Mouse (Mus musculus) E14TG2a.4 (cell line): ENCODE measurements around the gene Bhlhe23.

Source experiments
- H3K27me3 ChIP-seq: 2 replicates; pipeline ENCODE4 v1.6.1; 2014; ENCODE audit warnings: low read length, control low read depth; ENCODE audit not compliant: insufficient read depth
- H3K36me3 ChIP-seq: 2 replicates; pipeline ENCODE4 v1.6.1; 2014; ENCODE audit warnings: low read length, control low read depth; ENCODE audit not compliant: insufficient read depth
- H3K4me1 ChIP-seq: replicated peaks from 2 replicates; pipeline ENCODE4 v1.6.1; 2014; ENCODE audit warnings: low read depth, low read length, control low read depth
- H3K4me3 ChIP-seq: replicated peaks from 2 replicates; pipeline ENCODE4 v1.5.1; 2014; ENCODE audit warnings: mild to moderate bottlenecking, low read length
- H3K9me3 ChIP-seq: 2 replicates; pipeline ENCODE4 v1.6.1; 2014; ENCODE audit warnings: low read length, control low read depth
- CTCF ChIP-seq: conservative IDR thresholded peaks from 2 replicates; pipeline ENCODE4 v1.5.1; 2014; ENCODE audit warnings: low read length
- NANOG ChIP-seq: IDR thresholded peaks from 2 replicates; pipeline ENCODE4 v1.6.1; 2014; ENCODE audit warnings: borderline replicate concordance, low read length, mixed read lengths
- POU5F1 ChIP-seq: IDR thresholded peaks from 2 replicates; pipeline ENCODE4 v1.6.1; 2014; ENCODE audit warnings: low read length, borderline replicate concordance

Gene Bhlhe23

DNA sequence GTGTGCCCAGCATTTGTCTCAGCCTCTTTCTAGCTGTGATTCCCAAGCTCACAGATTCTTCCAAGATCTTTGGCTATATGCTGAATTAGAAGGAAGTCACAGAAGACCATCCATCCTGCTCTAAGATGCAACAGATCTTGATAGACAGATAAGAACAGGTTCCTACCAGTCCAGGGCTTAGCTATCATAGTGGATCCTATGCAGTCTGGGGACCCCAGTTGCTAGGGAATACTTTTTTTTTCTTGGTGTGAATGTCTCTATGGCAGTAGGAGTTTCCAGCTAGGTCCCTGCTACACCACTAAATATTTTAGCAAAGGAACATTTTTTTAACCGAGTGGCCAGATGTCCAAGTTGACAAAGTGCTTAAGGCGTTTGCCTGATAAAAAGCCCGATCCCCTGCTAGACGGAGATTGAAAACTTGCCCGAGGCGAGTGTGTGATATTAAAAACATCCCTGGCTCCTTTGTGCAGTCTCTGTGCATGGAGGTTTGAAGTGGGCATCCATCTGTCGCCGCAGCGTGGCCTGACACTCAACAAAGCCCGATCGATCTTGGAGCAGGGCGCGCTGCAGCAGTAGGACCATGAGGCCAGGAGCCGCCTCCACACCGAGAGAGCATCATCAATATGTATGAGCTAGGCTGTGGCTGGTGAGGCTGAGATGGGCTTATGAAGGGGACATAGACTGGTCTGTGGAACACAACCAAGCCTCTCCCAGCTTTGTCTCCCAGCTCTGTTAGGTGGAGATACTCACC is 18.0 kb downstream of the Bhlhe23 start:
- H3K4me3 ChIP-seq, result no peak overlapping the region
- peaks cover 55% of the 10 kb centered on the region for H3K27me3 ChIP-seq
- no peaks in the 10 kb centered on the region for H3K9me3 ChIP-seq
- TF ChIP-seq NANOG (no peak), CTCF (no peak), POU5F1 (no peak)
- no peaks in the 10 kb centered on the region for H3K36me3 ChIP-seq
- peaks cover 12% of the 10 kb centered on the region for H3K4me1 ChIP-seq

DNA sequence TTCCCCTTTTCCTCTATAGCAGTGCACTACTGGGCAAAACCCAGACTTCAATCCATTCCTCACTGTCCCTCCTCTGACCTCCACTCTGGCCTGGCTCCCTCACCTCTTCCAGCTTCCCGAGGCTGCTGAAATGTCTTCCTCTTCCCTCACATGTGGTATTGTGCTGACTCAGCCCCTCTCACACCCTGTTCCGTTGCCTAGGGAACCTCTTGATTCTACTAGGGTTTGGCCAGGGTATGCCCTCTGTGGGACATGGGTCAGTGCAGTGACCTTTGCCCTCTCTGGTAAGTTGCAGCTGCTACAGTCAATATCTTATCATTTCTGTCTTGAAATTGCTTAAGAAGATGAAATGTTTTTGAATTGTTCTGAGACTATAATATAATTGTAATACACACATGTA is 19.9 kb downstream of the Bhlhe23 start:
- peaks cover 40% of the 10 kb centered on the region for H3K27me3 ChIP-seq
- H3K9me3 ChIP-seq, result no peaks in the 10 kb centered on the region
- peaks cover 12% of the 10 kb centered on the region for H3K4me1 ChIP-seq
- H3K4me3 ChIP-seq, result no peak overlapping the region
- no peak for TF ChIP-seq CTCF
- TF ChIP-seq POU5F1, result no peak
- TF ChIP-seq NANOG, result no peak
- H3K36me3 ChIP-seq, result no peaks in the 10 kb centered on the region

DNA sequence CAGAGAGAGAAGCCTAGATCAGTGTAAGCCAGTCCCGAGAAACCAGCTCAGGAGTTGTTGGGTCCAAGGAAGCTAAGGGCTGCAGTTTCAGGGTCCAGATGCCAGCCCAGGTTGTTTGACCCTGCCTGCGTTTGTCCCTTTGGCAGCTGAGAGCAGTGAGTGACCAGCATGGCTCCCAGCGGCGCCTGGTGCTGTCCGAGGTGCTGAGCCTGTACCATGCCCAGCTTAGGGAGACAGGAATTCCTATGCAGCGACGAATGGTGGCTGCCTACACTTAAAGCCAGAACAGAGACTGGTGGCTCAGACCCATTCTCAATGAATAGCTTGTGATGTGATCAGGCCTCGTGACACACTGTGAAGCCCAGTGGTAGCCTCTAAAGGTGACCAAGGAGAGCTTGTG is 20.8 kb downstream of the Bhlhe23 start:
- H3K4me3 ChIP-seq, result no peak overlapping the region
- H3K27me3 ChIP-seq, result peaks cover 32% of the 10 kb centered on the region
- H3K4me1 ChIP-seq, result peaks cover 12% of the 10 kb centered on the region
- no peaks in the 10 kb centered on the region for H3K36me3 ChIP-seq
- H3K9me3 ChIP-seq, result no peaks in the 10 kb centered on the region
- TF ChIP-seq NANOG (no peak), CTCF (no peak), POU5F1 (no peak)

DNA sequence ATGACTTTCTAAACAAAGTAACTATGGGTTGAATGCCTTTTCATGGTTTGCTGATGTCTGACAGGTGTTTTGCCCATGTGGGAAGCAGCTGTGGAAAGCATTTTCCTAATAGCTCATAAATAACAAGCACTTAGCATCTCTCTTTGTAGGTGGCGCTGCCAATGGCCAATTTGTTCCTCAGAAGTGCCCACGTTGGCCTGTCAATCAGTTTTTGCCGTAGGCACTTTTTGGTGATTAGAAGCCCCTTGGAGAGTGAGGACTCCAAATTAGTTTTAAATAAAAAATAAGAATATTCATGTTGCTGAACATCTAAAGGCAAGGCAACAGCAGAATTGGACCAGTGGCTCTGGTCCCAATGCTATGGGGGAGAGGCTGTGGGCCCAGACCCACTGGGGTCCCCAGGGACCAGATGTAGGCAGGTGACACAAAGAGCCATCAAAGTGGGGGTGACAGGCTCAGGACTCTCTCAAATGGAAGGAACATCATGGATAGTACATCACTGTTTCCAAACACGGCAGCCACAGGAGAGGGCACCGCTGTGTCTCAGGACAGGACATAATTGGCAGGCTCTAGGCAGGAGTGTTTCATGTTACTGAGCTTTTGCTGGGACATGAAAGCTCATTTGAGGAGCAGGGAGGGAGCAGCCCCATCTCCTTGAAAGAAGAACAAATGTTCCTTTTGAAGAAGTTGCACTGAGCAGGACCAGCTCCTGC is 21.6 kb downstream of the Bhlhe23 start:
- TF ChIP-seq CTCF (no peak), POU5F1 (no peak), NANOG (no peak)
- Histone ChIP-seq H3K4me3 (no peak overlapping the region), H3K9me3 (no peaks in the 10 kb centered on the region), H3K4me1 (peaks cover 12% of the 10 kb centered on the region), H3K36me3 (no peaks in the 10 kb centered on the region), H3K27me3 (peaks cover 30% of the 10 kb centered on the region)

DNA sequence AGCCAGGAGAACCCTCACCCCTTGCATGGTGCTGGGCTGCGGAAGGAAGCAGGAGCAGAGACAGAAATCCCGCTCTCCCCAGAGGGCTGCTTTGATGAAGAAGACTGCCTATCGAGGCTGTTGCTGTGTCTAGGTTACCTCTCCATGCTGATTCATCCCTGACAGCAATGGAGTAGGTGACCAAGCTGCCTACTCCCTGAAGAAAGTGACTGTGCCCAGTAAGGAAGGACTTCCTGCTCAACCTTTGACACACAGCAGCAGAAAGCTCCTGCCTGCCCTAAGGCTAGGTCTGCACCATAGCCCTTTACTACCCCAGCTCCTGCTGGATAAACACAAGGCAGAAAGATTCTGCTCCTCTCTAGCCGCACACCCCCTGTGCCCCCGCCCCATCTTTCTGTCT is 27.8 kb downstream of the Bhlhe23 start:
- no peak overlapping the region for H3K4me3 ChIP-seq
- peaks cover 20% of the 10 kb centered on the region for H3K4me1 ChIP-seq
- H3K27me3 ChIP-seq, result peaks cover 10% of the 10 kb centered on the region
- no peaks in the 10 kb centered on the region for H3K36me3 ChIP-seq
- TF ChIP-seq CTCF, result no peak
- H3K9me3 ChIP-seq, result no peaks in the 10 kb centered on the region

DNA sequence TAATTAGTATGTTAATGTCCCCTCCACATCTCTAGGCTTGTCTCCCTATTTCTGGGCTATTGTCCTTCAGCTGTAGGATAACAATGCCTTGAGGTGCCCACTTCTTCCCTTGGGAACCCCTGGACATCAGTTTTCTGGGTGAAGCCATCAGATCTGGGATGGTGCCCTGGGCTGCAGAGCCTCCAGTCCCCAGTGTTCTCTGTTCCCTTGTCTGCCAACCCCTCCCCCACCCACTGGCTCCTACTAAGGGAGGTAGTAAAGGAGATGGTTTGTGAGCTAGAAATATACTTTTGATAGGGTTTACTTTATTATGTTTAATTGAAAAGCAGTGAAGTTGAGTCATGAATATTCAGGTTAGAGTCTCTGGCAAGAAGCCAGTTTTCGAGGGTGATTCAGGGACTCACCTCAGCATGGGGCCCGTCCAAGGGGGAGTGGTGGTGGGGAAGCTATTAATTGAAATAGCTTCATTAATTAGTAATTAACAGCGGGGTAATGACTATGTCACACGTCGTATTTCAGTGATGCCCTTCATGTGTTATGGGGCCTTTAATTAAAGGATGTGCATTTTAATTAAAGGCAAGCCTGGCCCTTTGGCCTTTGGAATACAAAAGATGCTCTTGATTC is 30.0 kb downstream of the Bhlhe23 start:
- Histone ChIP-seq H3K4me3 (no peak overlapping the region), H3K9me3 (no peaks in the 10 kb centered on the region), H3K36me3 (peaks cover 14% of the 10 kb centered on the region), H3K4me1 (peaks cover 39% of the 10 kb centered on the region), H3K27me3 (peaks cover 8% of the 10 kb centered on the region)
- TF ChIP-seq POU5F1, result no peak

DNA sequence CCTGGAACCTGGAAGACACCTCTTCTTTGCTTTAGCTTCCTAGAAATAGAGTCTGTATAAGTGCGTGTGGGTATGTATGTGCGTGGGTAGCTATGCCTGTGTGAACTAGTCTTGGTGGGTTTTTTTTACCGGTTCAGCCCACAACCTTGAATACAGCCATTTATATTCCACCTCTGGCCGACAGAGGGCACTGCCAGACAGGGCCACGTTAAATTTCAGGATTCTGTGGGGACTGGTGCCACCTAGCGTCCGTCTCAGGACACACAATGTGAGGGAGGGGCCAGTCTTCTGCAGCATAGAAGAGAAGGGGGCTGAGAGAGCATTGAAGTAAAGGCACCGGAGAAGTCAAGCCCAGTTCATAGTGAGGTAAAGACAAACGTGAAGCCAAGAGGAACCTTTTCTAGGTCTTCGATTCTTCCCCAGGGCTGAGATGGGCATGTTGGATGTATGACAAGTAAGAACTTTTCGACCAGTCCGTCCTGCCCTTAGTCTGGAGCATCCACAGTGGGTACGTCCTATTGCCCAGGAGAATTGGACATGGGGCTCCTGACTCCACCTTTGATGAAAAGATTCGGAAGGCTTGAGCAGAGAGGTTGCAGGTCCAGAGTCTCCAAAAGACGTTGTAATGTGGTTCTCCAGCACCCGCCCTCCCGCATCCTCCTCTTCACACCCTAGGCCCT is 31.3 kb downstream of the Bhlhe23 start:
- TF ChIP-seq NANOG (no peak), CTCF (peak; percentile 99), POU5F1 (no peak)
- Histone ChIP-seq H3K27me3 (peaks cover 8% of the 10 kb centered on the region), H3K4me3 (no peak overlapping the region), H3K4me1 (peaks cover 52% of the 10 kb centered on the region), H3K36me3 (peaks cover 24% of the 10 kb centered on the region), H3K9me3 (no peaks in the 10 kb centered on the region)

DNA sequence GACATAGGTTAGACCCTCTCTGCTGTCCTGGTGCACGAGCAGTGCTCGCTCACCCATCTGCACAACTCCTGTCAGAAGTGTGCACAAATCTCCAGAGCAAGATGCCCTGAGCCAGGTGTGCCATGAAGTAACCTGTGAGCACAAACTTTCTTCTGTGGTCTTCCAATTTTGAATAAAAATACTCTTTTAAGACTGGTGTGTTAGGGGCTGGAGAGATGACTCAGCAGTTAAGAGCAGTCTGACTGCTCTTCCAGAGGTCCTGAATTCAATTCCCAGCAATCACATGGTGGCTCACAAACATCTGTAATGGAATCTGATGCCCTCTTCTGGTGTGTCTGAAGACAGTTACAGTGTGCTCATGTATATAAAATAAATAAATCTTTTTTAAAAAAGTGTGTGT is 33.4 kb downstream of the Bhlhe23 start:
- H3K36me3 ChIP-seq, result peaks cover 37% of the 10 kb centered on the region
- no peak for TF ChIP-seq NANOG
- TF ChIP-seq POU5F1, result no peak
- no peak for TF ChIP-seq CTCF
- H3K27me3 ChIP-seq, result no peaks in the 10 kb centered on the region
- peaks cover 72% of the 10 kb centered on the region for H3K4me1 ChIP-seq
- peaks cover 3% of the 10 kb centered on the region for H3K9me3 ChIP-seq
- H3K4me3 ChIP-seq, result no peak overlapping the region
